Mouse (Mus musculus): ENCODE results near the gene Pdzph1. TPM values are rescaled to one million over a fixed set of nuclear protein-coding genes. Genes with fewer than 3 reads are reported as not detected.

Gene Pdzph1
- total and polyA plus RNA-seq, 3 experiments: under 0.01 TPM; not detected in 2

DNA sequence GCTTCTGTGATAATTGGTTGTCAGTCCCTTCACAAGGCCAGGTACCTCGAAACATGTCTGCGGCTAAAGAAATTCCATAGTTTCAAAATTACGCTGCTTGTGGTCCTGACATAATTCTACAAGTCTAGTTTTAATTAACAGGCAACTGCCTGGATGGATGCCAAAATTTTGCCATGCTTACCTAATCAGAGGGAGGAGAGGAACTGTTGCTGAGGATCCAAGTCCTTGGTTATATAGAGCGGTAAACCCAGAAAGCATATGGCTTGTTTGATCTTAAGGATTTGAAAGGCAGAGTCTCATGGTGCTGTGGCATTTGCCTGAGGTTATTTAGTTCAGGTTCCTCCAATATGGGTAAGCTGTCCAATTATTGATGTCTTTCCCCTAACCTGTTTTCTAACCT lies 27.5 kb upstream of the Pdzph1 start:
- ATAC-seq (ENCODE audit: extremely low read depth, insufficient number of reproducible peaks, low FRiP score, poor library complexity, severe bottlenecking) (no peak), DNase-seq (ENCODE audit: low spot score) (no peak)
- Histone ChIP-seq H3K4me3 (ENCODE audit: low read depth, low read length) (no peak overlapping the region), H3K36me3 (replicated peaks) (no peaks in the 10 kb centered on the region), H3K9me3 (replicated peaks) (peaks cover 28% of the 10 kb centered on the region), H3K4me1 (ENCODE audit: insufficient read depth, low read depth, low read length) (no peaks in the 10 kb centered on the region), H3K27me3 (ENCODE audit: insufficient read depth, low read length) (no peaks in the 10 kb centered on the region)
- TF ChIP-seq TAL1 (conservative IDR thresholded peaks at IDR 0.05; ENCODE audit: low read depth, low read length) (no peak), CTCF (IDR thresholded peaks at IDR 0.05; ENCODE audit: low read depth, low read length) (no peak), GATA2 (IDR thresholded peaks at IDR 0.05; ENCODE audit: borderline replicate concordance, low read depth, low read length) (no peak), POLR2AphosphoS5 (IDR thresholded peaks at IDR 0.05; ENCODE audit: insufficient replicate concordance, low read depth, low read length) (no peak), GATA1 (IDR thresholded peaks at IDR 0.05; ENCODE audit: borderline replicate concordance, low read length) (no peak)

DNA sequence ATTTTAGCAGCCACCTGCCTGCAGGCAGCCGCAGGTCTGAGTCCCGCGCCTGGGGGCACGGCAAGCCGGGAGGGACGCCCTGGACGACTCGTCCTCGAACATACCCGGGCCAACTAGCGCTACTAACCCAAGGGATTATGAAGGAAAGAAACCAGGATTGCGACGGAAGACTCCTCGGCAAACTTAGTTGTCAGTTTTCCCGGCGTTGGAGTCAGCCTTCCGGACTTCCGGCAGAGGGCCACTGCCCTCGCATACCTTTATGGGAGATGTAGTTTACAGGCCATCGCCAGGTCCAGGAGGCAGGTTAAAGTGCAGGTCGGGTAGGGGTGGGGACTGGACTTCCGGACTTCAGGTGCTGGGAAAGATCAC lies 21.9 kb upstream of the Pdzph1 start, which contains the start of gene Nudt12:
Gene Nudt12 (minus strand): TSS at position 282 of the 369 bp plus-strand sequence.
- no peaks in the 10 kb centered on the region for H3K36me3 ChIP-seq (replicated peaks)
- H3K27me3 ChIP-seq (ENCODE audit: insufficient read depth, low read length): no peaks in the 10 kb centered on the region
- DNase-seq (ENCODE audit: low spot score): no peak
- no peak for ATAC-seq (ENCODE audit: extremely low read depth, insufficient number of reproducible peaks, low FRiP score, poor library complexity, severe bottlenecking)
- H3K4me3 ChIP-seq (ENCODE audit: low read depth, low read length): no peak within 1 kb of the TSS
- TF ChIP-seq GATA1 (IDR thresholded peaks at IDR 0.05; ENCODE audit: borderline replicate concordance, low read length) (no peak), TAL1 (conservative IDR thresholded peaks at IDR 0.05; ENCODE audit: low read depth, low read length) (no peak)
- no peaks in the 10 kb centered on the region for H3K4me1 ChIP-seq (ENCODE audit: insufficient read depth, low read depth, low read length)
- H3K9me3 ChIP-seq (replicated peaks): peaks cover 26% of the 10 kb centered on the region

DNA sequence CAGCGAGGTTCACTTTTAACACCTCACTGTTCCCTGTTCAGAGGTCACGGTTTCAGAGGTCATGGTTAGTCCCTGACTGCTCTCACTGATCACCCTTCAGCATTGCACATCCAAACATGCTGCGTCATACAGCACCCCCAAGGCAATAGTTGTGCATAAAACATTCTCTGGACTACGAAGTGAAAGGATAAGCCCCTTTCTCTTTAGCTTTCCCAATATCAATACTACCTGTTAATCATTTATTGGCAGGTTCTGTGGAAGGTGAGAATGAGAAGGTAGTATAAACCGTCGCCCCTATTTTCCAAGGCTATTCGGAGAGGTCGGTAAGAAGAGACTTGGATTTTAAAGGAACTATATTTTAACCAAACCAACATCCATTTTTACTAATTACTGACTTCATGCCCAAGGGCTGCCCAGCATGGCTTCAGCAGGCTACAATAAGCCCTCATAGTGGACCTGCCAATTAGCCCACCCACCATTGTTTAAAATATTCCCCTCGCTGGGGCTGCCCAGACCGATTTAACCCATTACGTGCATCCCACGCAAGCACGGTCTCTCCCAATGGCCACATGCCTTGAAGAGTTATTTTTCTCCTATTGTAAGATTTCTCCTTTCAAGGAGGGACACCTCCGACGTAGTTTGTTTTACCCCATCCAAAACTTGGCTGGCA lies 21.4 kb upstream of the Pdzph1 start:
- no peak for ATAC-seq (ENCODE audit: extremely low read depth, insufficient number of reproducible peaks, low FRiP score, poor library complexity, severe bottlenecking)

DNA sequence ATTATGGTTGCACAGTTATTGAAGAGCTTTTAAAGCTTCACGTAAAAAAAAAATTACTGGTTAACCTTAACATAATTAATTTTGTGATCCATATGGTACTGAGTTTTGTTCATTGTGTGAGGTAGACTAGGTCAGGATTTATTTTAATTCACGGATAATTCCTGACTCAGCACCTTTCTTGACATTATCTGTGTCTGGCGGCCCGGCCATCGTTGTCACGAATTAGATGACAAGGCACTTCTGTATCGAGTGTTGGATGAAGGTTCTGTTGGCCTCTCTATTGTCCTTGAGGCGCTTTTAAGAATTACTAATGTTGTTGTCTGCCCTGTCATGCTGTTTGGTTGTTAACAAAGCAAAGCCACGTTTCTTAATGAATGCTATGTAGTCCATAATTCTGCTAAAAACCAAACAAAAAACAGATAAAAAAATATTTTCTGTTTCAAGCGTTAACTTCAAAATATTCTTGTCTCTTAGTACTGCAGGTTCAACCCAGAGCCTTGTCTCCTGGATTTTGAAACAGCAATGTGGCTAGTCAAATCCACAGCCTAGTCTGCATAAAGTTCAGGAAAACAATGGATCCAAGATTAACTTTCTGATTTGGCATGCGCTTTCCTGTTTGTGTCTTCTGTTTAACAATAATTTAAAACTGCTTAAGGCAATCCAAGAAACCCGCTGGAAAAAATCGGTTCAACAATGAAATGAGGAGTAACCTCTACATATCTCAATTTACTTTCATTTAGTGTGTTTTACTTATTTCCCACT lies 20.6 kb upstream of the Pdzph1 start:
- TF ChIP-seq GATA2 (IDR thresholded peaks at IDR 0.05; ENCODE audit: borderline replicate concordance, low read depth, low read length) (no peak), POLR2AphosphoS5 (IDR thresholded peaks at IDR 0.05; ENCODE audit: insufficient replicate concordance, low read depth, low read length) (no peak), CTCF (IDR thresholded peaks at IDR 0.05; ENCODE audit: low read depth, low read length) (no peak), TAL1 (conservative IDR thresholded peaks at IDR 0.05; ENCODE audit: low read depth, low read length) (no peak), GATA1 (IDR thresholded peaks at IDR 0.05; ENCODE audit: borderline replicate concordance, low read length) (no peak)
- no peaks in the 10 kb centered on the region for H3K4me1 ChIP-seq (ENCODE audit: insufficient read depth, low read depth, low read length)
- H3K4me3 ChIP-seq (ENCODE audit: low read depth, low read length): no peak overlapping the region
- H3K27me3 ChIP-seq (ENCODE audit: insufficient read depth, low read length): no peaks in the 10 kb centered on the region
- H3K36me3 ChIP-seq (replicated peaks): no peaks in the 10 kb centered on the region
- DNase-seq (ENCODE audit: low spot score) (no peak), ATAC-seq (ENCODE audit: extremely low read depth, insufficient number of reproducible peaks, low FRiP score, poor library complexity, severe bottlenecking) (no peak)
- peaks cover 30% of the 10 kb centered on the region for H3K9me3 ChIP-seq (replicated peaks)

More for the DNA sequence above, 21.4 kb upstream of the Pdzph1 start:
- Histone ChIP-seq H3K9me3 (replicated peaks) (peaks cover 23% of the 10 kb centered on the region), H3K4me3 (ENCODE audit: low read depth, low read length) (no peak overlapping the region), H3K36me3 (replicated peaks) (no peaks in the 10 kb centered on the region), H3K4me1 (ENCODE audit: insufficient read depth, low read depth, low read length) (no peaks in the 10 kb centered on the region), H3K27me3 (ENCODE audit: insufficient read depth, low read length) (no peaks in the 10 kb centered on the region)
- TF ChIP-seq TAL1 (conservative IDR thresholded peaks at IDR 0.05; ENCODE audit: low read depth, low read length): no peak
- TF ChIP-seq POLR2AphosphoS5 (IDR thresholded peaks at IDR 0.05; ENCODE audit: insufficient replicate concordance, low read depth, low read length): no peak
- TF ChIP-seq CTCF (IDR thresholded peaks at IDR 0.05; ENCODE audit: low read depth, low read length): no peak
- no peak for TF ChIP-seq GATA1 (IDR thresholded peaks at IDR 0.05; ENCODE audit: borderline replicate concordance, low read length)
- no peak for TF ChIP-seq GATA2 (IDR thresholded peaks at IDR 0.05; ENCODE audit: borderline replicate concordance, low read depth, low read length)
- no peak for DNase-seq (ENCODE audit: low spot score)

DNA sequence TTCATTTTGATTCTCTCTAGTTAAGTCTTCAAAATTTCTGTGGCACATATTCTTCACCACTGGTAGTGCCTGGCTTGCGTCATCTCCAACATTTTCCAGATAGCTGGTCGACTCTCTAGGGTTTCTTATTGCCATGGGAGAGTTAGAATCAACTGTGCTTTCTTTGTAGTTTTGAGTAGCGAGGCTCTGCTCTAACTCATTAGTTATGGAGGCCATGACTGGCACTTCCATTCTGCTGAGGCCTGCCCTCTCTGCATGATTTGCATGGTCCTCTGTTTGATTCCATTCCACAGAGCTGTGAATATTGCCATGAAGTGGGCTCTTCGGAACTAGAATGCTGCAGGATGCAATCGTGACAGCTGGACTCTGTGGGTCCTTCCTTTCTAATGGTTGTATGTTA lies 17.9 kb downstream of the Pdzph1 start:
- DNase-seq (ENCODE audit: low spot score) (no peak), ATAC-seq (ENCODE audit: extremely low read depth, insufficient number of reproducible peaks, low FRiP score, poor library complexity, severe bottlenecking) (no peak)
- no peak for TF ChIP-seq GATA1 (IDR thresholded peaks at IDR 0.05; ENCODE audit: borderline replicate concordance, low read length)
- TF ChIP-seq GATA2 (IDR thresholded peaks at IDR 0.05; ENCODE audit: borderline replicate concordance, low read depth, low read length): no peak
- no peak for TF ChIP-seq CTCF (IDR thresholded peaks at IDR 0.05; ENCODE audit: low read depth, low read length)
- no peak for TF ChIP-seq TAL1 (conservative IDR thresholded peaks at IDR 0.05; ENCODE audit: low read depth, low read length)
- no peak for TF ChIP-seq POLR2AphosphoS5 (IDR thresholded peaks at IDR 0.05; ENCODE audit: insufficient replicate concordance, low read depth, low read length)
- Histone ChIP-seq H3K36me3 (replicated peaks) (no peaks in the 10 kb centered on the region), H3K4me1 (ENCODE audit: insufficient read depth, low read depth, low read length) (no peaks in the 10 kb centered on the region), H3K4me3 (ENCODE audit: low read depth, low read length) (no peak overlapping the region), H3K9me3 (replicated peaks) (no peaks in the 10 kb centered on the region), H3K27me3 (ENCODE audit: insufficient read depth, low read length) (no peaks in the 10 kb centered on the region)

DNA sequence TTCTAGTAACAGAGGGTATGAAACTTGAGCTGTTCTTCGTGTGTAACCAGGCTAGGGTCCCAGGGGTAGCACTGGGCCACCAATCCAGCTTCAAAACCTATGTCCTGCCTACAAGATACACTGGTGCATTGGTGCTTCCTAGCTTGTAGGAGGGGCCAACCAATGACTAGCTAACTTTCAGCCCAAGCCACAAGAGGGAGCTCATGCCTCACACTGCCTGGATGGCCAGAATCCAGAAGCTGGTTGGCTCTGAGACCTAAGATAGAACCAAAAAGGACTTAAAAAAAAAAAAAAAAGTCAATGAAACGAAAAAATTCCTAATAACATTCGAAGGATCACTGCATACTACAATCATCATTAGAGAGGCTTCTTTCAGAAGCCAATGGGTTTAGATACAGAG lies 31.3 kb downstream of the Pdzph1 start:
- no peak for DNase-seq (ENCODE audit: low spot score)
- ATAC-seq (ENCODE audit: extremely low read depth, insufficient number of reproducible peaks, low FRiP score, poor library complexity, severe bottlenecking): no peak
- H3K9me3 ChIP-seq (replicated peaks): peaks cover 8% of the 10 kb centered on the region

More for the DNA sequence above, 31.3 kb downstream of the Pdzph1 start:
- Histone ChIP-seq H3K4me3 (ENCODE audit: low read depth, low read length) (no peak overlapping the region), H3K27me3 (ENCODE audit: insufficient read depth, low read length) (no peaks in the 10 kb centered on the region), H3K4me1 (ENCODE audit: insufficient read depth, low read depth, low read length) (no peaks in the 10 kb centered on the region), H3K36me3 (replicated peaks) (no peaks in the 10 kb centered on the region)
- TF ChIP-seq TAL1 (conservative IDR thresholded peaks at IDR 0.05; ENCODE audit: low read depth, low read length) (no peak), GATA2 (IDR thresholded peaks at IDR 0.05; ENCODE audit: borderline replicate concordance, low read depth, low read length) (no peak), GATA1 (IDR thresholded peaks at IDR 0.05; ENCODE audit: borderline replicate concordance, low read length) (no peak), CTCF (IDR thresholded peaks at IDR 0.05; ENCODE audit: low read depth, low read length) (no peak), POLR2AphosphoS5 (IDR thresholded peaks at IDR 0.05; ENCODE audit: insufficient replicate concordance, low read depth, low read length) (no peak)

All from G1E (cell line).